Mouse (Mus musculus): ENCODE data around the gene Olfml2a.

- no peak for TF ChIP-seq MYC (IDR thresholded peaks at IDR 0.05; ENCODE audit: low read depth, low read length)
- no peak for TF ChIP-seq EP300 (IDR thresholded peaks at IDR 0.05; ENCODE audit: low read depth in 1 of 2, low read length in 2 of 2)
- TF ChIP-seq ELF1 (IDR thresholded peaks at IDR 0.05; ENCODE audit: low read depth, low read length) = no peak
- TF ChIP-seq CTCF (IDR thresholded peaks at IDR 0.05 in 2 of 3, conservative IDR thresholded peaks at IDR 0.05 in 1 of 3; ENCODE audit: control insufficient read depth in 1 of 3, insufficient read depth in 1 of 3, low read depth in 2 of 3, low read length in 3 of 3, poor library complexity in 1 of 3, severe bottlenecking in 1 of 3) = no peak
- TF ChIP-seq E2F4 (IDR thresholded peaks at IDR 0.05; ENCODE audit: borderline replicate concordance, low read depth, low read length) = no peak
These were observed 11.4 kb downstream of the Olfml2a start for GRCm38 (mm10) chr2:38943161-38943560.

Data from MEL (cell line).